Mouse (Mus musculus) heart, embryonic 12.5 days (tissue): Measurements from ENCODE around the gene Tlx3. TPM values are rescaled to one million over a fixed set of nuclear protein-coding genes. Genes with fewer than 3 reads are reported as not detected.
A peak's percentile ranks its signal among the peaks of the same experiment; 100 is the strongest.

ENCODE experiments used
- ATAC-seq: fragments of 200-750 bp; cut with Nextera tagmentation; 2 replicates; pipeline ENCODE4 v1.8.0; 2017; ENCODE audit warnings: moderate TSS enrichment, moderate library complexity; ENCODE audit not compliant: insufficient number of reproducible peaks, low FRiP score
- H3K27ac ChIP-seq: fragments of 300-500 bp; sonication (generic); 2 replicates; pipeline ENCODE4 v1.5.1; 2016; ENCODE audit warnings: mild to moderate bottlenecking, moderate library complexity; ENCODE audit not compliant: poor library complexity, severe bottlenecking
- H3K27me3 ChIP-seq: fragments of 300-500 bp; sonication (generic); replicated peaks from 2 replicates; pipeline ENCODE4 v1.6.1; 2016; ENCODE audit warnings: mild to moderate bottlenecking, moderate library complexity
- H3K36me3 ChIP-seq: fragments of 300-500 bp; sonication (generic); 2 replicates; pipeline ENCODE4 v1.6.1; 2016; ENCODE audit warnings: mild to moderate bottlenecking, moderate library complexity
- H3K4me1 ChIP-seq: fragments of 300-500 bp; sonication (generic); replicated peaks from 2 replicates; pipeline ENCODE4 v1.6.1; 2016; ENCODE audit warnings: mild to moderate bottlenecking
- H3K4me2 ChIP-seq: fragments of 300-500 bp; sonication (generic); 2 replicates; pipeline ENCODE4 v1.6.1; 2016; ENCODE audit warnings: mild to moderate bottlenecking, moderate library complexity
- H3K4me3 ChIP-seq: fragments of 300-500 bp; sonication (generic); 2 replicates; pipeline ENCODE4 v1.5.1; 2016; ENCODE audit warnings: mild to moderate bottlenecking
- H3K9ac ChIP-seq: fragments of 300-500 bp; sonication (generic); 2 replicates; pipeline ENCODE4 v1.6.1; 2016; ENCODE audit warnings: mild to moderate bottlenecking, moderate library complexity
- H3K9me3 ChIP-seq: fragments of 300-500 bp; sonication (generic); replicated peaks from 2 replicates; pipeline ENCODE4 v1.6.1; 2016; ENCODE audit warnings: mild to moderate bottlenecking, moderate library complexity
- WGBS: fragments of 180-500 bp; shearing (Covaris S2); methylation state at CpG from one replicate; pipeline ENCODE4 v1.1.7; 2016; 5-methylcytosine and 5-hydroxymethylcytosine counted together
- polyA plus RNA-seq: library from polyadenylated mRNA; unstranded; fragments of >200 nt; fragmentation: Nextera tagmentation; extraction: Ambion mirVana; gene quantifications from 2 replicates; pipeline ENCODE4 v1.2.1, GENCODE M21; 2016

Tlx3 gene
- polyA plus RNA-seq, 1 experiment from 2014 or later: not detected

DNA sequence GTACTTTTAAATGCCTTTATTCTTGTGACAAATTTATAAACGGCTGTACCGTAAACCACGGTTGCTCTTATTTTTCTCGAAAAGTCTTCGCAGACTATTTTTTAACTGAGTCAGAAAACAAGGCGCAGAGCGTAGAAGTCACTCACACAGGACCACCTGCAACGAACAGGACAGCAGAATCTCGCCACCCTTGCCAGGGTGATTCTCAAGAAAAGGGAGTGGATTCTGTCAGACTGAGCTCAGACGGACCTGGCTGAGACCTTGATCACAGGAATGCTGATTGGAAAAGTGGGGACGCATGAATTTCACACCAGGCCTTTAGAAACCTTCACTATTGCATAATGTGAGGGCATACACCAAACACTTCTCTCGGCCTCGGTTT, 6.3 kb downstream of the Tlx3 start:
- Histone ChIP-seq H3K4me2 (no peak overlapping the region), H3K4me3 (no peak overlapping the region), H3K9me3 (peaks cover 9% of the 10 kb centered on the region), H3K27me3 (peaks cover 88% of the 10 kb centered on the region), H3K4me1 (peaks cover 21% of the 10 kb centered on the region), H3K27ac (no peak overlapping the region), H3K9ac (no peak overlapping the region), H3K36me3 (no peaks in the 10 kb centered on the region)
- no peak for ATAC-seq
- 25% methylated on average over 13 of the region's 13 CpGs for WGBS

DNA sequence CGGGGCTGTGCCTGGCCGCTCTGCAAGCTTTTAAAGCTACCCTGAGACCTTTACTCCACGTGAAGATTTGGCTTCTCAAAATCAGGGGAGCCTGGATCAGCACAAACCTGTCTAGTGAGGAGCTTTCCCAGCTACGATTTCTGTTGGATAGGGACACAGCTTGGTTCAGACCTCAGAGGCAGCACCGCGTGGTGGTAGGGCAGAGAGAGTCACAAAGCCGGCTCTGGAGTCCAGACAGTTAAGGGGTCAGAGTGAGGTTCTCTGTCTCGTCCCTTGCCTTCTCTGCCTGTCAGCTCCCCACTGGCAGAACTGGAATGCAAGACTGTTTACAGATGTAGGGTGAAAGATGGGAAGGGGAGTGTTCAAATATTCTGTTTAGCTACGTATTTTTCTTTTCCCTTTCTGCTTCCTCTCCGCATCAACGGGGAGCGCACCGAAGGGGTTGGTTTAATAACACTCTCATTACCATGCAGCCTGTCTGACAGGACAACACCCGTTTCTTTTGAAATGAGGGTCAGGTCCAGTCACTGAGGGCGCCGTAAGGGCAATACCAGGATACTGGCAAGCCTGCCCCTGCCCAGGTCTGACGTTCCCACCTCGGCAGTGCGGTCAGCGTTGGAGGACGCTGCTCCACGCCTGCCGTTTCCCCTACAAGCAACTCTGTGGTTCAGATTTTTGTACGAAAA, 6.8 kb downstream of the Tlx3 start:
- H3K4me2 ChIP-seq: no peak overlapping the region
- H3K36me3 ChIP-seq: no peaks in the 10 kb centered on the region
- WGBS: 11% methylated on average over 24 of the region's 24 CpGs
- H3K4me3 ChIP-seq: 0 out of 2 replicates have a peak overlapping the region, but pooled peaks have one; percentile 1
- H3K9ac ChIP-seq: no peak overlapping the region
- H3K27me3 ChIP-seq: peaks cover 86% of the 10 kb centered on the region
- H3K4me1 ChIP-seq: peaks cover 20% of the 10 kb centered on the region
- ATAC-seq: no peak
- peaks cover 9% of the 10 kb centered on the region for H3K9me3 ChIP-seq
- H3K27ac ChIP-seq: no peak overlapping the region

DNA sequence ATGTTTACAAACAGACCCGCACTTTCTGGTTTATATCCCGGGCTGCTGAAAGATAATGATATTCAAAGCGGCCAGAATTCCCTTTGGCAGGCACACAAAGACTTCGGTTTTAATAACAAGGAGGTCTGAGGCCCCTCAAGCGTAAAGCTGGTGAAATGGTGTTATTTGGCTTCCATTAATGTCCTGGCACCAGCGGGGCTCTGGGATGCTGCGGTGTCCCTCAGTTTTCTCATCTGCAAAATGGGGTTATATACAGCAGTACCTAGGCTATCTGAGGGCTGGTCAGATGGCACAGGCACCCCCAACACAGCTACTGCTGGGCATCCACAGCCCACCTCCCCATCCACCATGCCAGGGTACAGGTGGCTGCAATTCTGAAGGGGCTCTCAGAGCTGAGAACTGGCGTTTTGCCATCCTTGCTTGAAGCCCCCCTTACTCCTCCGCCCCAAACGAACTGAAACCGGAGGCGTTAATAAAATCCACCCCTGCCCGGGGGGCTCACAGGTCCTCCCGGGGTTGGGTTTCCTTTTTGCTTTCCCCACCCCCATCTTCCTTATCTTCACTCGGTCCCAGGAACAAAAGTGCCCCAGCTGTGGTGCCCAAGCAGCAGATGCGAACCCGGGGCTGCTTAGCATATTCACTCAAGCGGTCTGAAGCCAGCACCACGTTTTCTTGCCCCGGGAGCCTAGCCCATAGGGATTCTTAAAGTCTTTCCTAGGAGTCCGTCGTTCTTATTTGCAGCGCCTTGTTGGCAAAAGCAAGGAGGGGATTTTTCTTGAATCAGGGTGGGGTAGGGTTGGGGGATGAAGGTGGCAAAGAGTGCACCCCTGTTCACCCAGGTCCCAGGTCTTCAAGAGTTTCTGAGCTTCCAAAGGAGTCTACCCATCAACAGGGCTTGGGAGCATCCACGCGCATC, 7.6 kb downstream of the Tlx3 start:
- no peak for ATAC-seq
- Histone ChIP-seq H3K36me3 (no peaks in the 10 kb centered on the region), H3K9me3 (peaks cover 9% of the 10 kb centered on the region), H3K27me3 (peaks cover 86% of the 10 kb centered on the region), H3K4me1 (peaks cover 12% of the 10 kb centered on the region), H3K4me2 (no peak overlapping the region), H3K9ac (no peak overlapping the region), H3K27ac (no peak overlapping the region), H3K4me3 (no peak overlapping the region)
- 6% methylated on average over 25 of the region's 25 CpGs for WGBS

DNA sequence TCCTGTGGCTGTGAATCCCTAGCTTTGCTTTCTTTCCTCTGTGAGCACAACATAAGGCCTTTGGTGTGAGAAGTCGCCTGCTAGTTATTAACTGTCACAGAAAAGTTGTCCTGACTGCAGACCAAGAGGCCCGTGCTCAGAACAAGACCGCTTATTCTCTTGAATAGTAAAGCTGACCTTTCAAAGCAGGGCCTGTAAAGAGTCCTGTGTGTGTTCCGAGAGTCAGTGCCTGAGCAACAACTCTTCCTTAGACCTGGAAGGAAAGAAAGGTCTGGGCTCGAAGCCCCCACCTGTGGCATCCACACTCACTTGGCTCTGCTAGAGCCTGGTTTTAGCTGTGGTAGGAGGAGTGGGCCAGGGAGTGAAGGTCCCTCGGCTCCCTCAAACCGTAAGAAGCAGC, 8.3 kb downstream of the Tlx3 start:
- ATAC-seq: no peak
- peaks cover 9% of the 10 kb centered on the region for H3K9me3 ChIP-seq
- H3K4me2 ChIP-seq: no peak overlapping the region
- no peak overlapping the region for H3K4me3 ChIP-seq
- no peaks in the 10 kb centered on the region for H3K36me3 ChIP-seq
- H3K4me1 ChIP-seq: 0 out of 2 replicates have a peak, but pooled peaks cover 6% of the 10 kb centered on the region
- no peak overlapping the region for H3K27ac ChIP-seq
- WGBS: 21% methylated on average over 7 of the region's 7 CpGs
- H3K27me3 ChIP-seq: peaks cover 87% of the 10 kb centered on the region
- H3K9ac ChIP-seq: no peak overlapping the region

DNA sequence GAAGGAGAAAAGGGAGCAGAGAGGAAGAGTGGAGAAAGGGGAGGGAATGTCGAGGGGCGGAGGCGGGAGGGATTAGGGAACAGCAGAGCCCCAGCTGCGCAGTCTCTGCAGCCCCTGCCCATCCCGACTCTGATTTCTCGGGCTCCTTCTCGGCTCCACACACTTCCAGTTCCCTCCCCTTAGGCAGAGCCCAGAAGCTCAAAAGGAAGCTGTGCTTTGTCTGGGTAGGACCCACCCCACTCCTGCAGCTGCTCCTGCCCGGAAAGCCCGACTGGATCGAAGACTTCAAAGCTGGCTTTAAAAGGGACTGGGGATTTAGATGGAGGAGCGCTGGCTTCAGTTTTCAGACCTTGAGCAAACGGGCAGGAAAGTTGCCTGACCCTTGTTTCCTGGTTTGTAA, 9.7 kb downstream of the Tlx3 start:
- H3K4me1 ChIP-seq: 0 out of 2 replicates have a peak, but pooled peaks cover 6% of the 10 kb centered on the region
- no peak for ATAC-seq
- H3K4me2 ChIP-seq: peak overlapping the region; percentile 14; the same call in 1 of the 2 replicates
- no peak overlapping the region for H3K27ac ChIP-seq
- H3K27me3 ChIP-seq: peaks cover 77% of the 10 kb centered on the region
- H3K9ac ChIP-seq: no peak overlapping the region
- peaks cover 9% of the 10 kb centered on the region for H3K9me3 ChIP-seq
- WGBS: 2% methylated on average over 12 of the region's 12 CpGs
- H3K36me3 ChIP-seq: no peaks in the 10 kb centered on the region
- H3K4me3 ChIP-seq: 0 out of 2 replicates have a peak overlapping the region, but pooled peaks have one; percentile 4

DNA sequence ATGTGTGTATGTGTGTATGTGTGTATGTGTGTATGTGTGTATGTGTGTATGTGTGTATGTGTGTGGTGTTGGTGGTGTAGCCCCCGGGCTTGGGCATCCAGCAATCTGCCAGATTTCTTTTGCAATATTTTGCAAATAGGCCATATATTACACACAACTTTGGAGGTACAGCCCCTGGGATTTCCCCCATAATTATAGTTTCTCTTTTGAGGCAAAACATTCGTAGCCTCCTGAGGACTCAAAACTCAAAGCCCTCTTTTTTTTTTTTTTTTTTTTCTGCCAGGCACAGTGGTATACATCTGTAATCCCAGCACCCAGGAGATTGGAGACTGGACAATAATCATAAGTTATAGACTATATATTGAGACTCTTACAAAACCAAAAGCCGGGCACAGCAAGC, 21.6 kb downstream of the Tlx3 start:
- no peaks in the 10 kb centered on the region for H3K36me3 ChIP-seq
- peaks cover 10% of the 10 kb centered on the region for H3K4me1 ChIP-seq
- no peak for ATAC-seq
- no peak overlapping the region for H3K4me3 ChIP-seq
- no peak overlapping the region for H3K27ac ChIP-seq
- H3K27me3 ChIP-seq: peaks cover 45% of the 10 kb centered on the region
- WGBS: 70% methylated on average over 3 of the region's 3 CpGs
- no peaks in the 10 kb centered on the region for H3K9me3 ChIP-seq
- no peak overlapping the region for H3K9ac ChIP-seq
- H3K4me2 ChIP-seq: no peak overlapping the region

DNA sequence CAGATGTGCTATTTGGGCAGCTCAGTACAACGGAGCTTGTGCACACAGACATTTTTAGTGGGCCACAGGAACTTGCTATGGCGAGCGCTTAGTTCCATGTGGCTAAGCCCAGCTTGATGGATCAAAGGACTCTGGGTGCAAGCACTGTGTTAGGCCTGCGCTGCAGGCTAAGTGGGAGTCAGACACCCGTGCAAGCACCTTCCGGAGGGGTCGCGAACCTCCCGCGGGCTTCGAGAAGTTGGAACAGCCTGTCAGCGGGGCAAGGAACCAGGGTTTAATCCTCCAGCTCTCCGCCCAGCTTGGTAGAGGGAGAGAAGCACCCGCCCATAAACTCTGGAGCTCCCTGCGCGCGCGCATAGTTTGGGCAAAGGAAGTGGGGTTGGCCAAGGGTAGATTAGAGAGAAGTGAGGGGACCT, 22.7 kb downstream of the Tlx3 start:
- Histone ChIP-seq H3K36me3 (no peaks in the 10 kb centered on the region), H3K4me2 (peak overlapping the region; percentile 66), H3K4me3 (peak overlapping the region; percentile 32), H3K27me3 (peaks cover 53% of the 10 kb centered on the region), H3K9me3 (no peaks in the 10 kb centered on the region), H3K4me1 (peaks cover 10% of the 10 kb centered on the region), H3K27ac (no peak overlapping the region), H3K9ac (peak overlapping the region; percentile 53; the same call in 1 of the 2 replicates)
- 2% methylated on average over 18 of the region's 18 CpGs for WGBS
- no peak for ATAC-seq

DNA sequence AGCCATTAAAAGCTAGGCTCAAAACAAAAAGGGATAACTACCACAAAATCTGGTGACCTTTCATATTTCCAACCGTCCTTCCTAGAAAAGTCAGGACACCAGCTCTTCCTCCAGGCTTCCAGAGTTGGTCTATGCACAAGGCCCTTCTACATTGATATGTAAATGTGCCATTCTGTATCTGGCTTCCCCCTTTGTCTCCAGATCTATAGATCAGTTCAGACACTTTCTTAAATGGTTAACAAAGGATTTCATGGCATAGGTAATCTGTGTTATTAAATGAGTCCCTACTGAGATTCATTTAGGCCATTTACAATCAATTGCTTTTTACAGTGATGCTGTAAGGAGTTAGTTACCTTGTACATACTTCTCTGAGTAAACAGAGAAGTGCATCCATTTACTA, 23.6 kb downstream of the Tlx3 start:
- WGBS: 59% methylated on average over 1 of the region's 1 CpGs
- no peaks in the 10 kb centered on the region for H3K9me3 ChIP-seq

DNA sequence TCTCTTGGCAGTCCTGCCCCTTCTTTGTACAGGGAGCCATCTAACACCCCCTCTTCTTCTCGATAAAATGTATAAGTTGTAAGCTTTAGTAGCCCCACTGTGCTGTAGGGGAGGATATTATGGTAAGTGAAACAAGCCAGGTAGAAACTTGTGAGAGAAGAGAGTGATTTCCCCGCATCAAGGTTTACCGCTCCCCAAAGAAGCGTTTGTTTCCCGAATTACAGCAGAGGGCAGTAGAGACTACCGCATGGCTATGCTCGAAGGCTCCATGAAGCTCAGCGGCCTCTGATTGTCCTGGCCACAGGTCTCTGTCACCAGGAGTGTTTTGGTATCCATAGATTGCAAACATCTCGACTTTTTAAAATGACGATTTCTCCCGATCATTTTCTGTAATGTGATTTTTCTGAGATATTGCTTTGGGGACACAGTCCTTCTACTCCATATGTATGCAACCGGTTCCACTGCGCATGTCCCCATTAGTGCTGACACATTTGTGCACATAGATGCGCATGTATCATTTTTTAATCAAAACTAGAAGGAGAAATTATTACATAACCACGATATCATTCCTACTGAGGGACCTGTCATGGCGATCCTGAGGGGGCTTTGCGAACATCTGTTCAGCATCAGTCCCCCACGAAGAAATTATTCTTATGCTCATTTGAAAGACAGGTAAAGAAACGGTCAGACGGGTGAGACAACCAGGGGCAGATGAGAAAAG, 26.7 kb downstream of the Tlx3 start:
- Histone ChIP-seq H3K27ac (no peak overlapping the region), H3K4me3 (no peak overlapping the region), H3K9me3 (0 out of 2 replicates have a peak, but pooled peaks cover 4% of the 10 kb centered on the region), H3K4me1 (peaks cover 10% of the 10 kb centered on the region), H3K4me2 (no peak overlapping the region), H3K36me3 (no peaks in the 10 kb centered on the region), H3K27me3 (peaks cover 63% of the 10 kb centered on the region), H3K9ac (no peak overlapping the region)
- ATAC-seq: no peak
- 30% methylated on average over 20 of the region's 20 CpGs for WGBS

More for the DNA sequence above, 23.6 kb downstream of the Tlx3 start:
- H3K27ac ChIP-seq: no peak overlapping the region
- no peak overlapping the region for H3K4me2 ChIP-seq
- ATAC-seq: no peak
- peaks cover 10% of the 10 kb centered on the region for H3K4me1 ChIP-seq
- H3K27me3 ChIP-seq: peaks cover 59% of the 10 kb centered on the region
- no peaks in the 10 kb centered on the region for H3K36me3 ChIP-seq
- H3K9ac ChIP-seq: no peak overlapping the region
- H3K4me3 ChIP-seq: no peak overlapping the region

DNA sequence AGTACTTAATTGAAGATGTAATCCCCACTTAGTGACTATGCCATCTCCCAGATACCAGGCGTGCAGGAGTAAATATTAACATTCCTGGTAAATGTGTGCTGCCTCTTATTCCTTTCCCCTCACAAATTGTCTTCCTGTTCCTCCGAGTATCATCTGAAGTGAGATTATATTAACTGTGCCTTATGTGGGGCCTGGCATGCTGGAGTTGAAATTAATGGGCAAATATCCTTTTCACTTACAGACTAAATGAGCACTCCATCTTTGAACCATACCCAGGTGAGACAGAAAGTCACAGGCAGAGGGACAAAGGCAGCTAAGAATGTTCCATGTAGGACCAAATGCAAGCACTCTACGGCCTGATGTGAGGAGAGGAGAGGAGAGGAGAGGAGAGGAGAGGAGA, 27.6 kb downstream of the Tlx3 start:
- Histone ChIP-seq H3K4me1 (peaks cover 5% of the 10 kb centered on the region; the same call in 1 of the 2 replicates), H3K9me3 (0 out of 2 replicates have a peak, but pooled peaks cover 4% of the 10 kb centered on the region), H3K27me3 (peaks cover 61% of the 10 kb centered on the region), H3K27ac (no peak overlapping the region), H3K4me3 (no peak overlapping the region), H3K36me3 (no peaks in the 10 kb centered on the region), H3K4me2 (no peak overlapping the region), H3K9ac (no peak overlapping the region)
- 72% methylated on average over 3 of the region's 3 CpGs for WGBS
- no peak for ATAC-seq

DNA sequence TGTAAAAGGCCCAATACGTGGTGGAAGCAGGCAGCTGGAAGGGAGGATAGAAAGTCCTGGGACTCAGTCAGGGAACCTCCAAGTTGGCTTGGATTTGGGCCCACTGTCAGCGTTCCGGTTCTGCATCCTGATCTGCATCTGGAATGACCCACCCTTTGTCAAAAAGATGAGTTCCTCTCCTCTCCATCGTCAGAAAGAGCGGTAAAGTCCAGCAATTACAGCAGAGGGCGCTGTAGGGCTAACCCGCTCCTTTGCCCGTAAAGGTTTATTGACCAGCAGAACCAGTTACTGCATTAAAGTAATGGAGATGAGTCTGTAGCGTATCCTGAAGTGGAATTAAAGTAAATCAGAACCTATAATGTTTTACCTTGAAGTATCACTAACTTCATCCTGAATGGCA, 32.9 kb downstream of the Tlx3 start:
- Histone ChIP-seq H3K9me3 (0 out of 2 replicates have a peak, but pooled peaks cover 4% of the 10 kb centered on the region), H3K9ac (no peak overlapping the region), H3K36me3 (no peaks in the 10 kb centered on the region), H3K4me3 (no peak overlapping the region), H3K27me3 (peaks cover 41% of the 10 kb centered on the region), H3K27ac (no peak overlapping the region), H3K4me1 (no peaks in the 10 kb centered on the region), H3K4me2 (no peak overlapping the region)
- 17% methylated on average over 9 of the region's 9 CpGs for WGBS
- no peak for ATAC-seq
